Mouse (Mus musculus): ENCODE data around the gene Mpp2.

The Mpp2 gene

GRCm38 (mm10) chr11:102008954-102009637, 79.2 kb downstream of the Mpp2 start:
- H3K4me3 ChIP-seq (replicated peaks; ENCODE audit: low read length), result no peak overlapping the region
- no peaks in the 10 kb centered on the region for H3K27me3 ChIP-seq (ENCODE audit: insufficient read depth, low read length)
- H3K9me3 ChIP-seq (ENCODE audit: low read length), result no peaks in the 10 kb centered on the region
- no peaks in the 10 kb centered on the region for H3K36me3 ChIP-seq (ENCODE audit: insufficient read depth, low read length)
- peaks cover 26% of the 10 kb centered on the region for H3K4me1 ChIP-seq (replicated peaks; ENCODE audit: low read depth, low read length)
- TF ChIP-seq NANOG (IDR thresholded peaks at IDR 0.05; ENCODE audit: borderline replicate concordance, low read length), result no peak
- TF ChIP-seq POU5F1 (IDR thresholded peaks at IDR 0.05; ENCODE audit: borderline replicate concordance, low read length), result no peak
- no peak for TF ChIP-seq CTCF (conservative IDR thresholded peaks at IDR 0.05; ENCODE audit: low read length)

- Histone ChIP-seq H3K27me3 (ENCODE audit: insufficient read depth, low read length) (no peaks in the 10 kb centered on the region), H3K9me3 (ENCODE audit: low read length) (no peaks in the 10 kb centered on the region), H3K4me3 (replicated peaks; ENCODE audit: low read length) (no peak overlapping the region), H3K4me1 (replicated peaks; ENCODE audit: low read depth, low read length) (peaks cover 26% of the 10 kb centered on the region), H3K36me3 (ENCODE audit: insufficient read depth, low read length) (no peaks in the 10 kb centered on the region)
- TF ChIP-seq POU5F1 (IDR thresholded peaks at IDR 0.05; ENCODE audit: borderline replicate concordance, low read length) (no peak), NANOG (IDR thresholded peaks at IDR 0.05; ENCODE audit: borderline replicate concordance, low read length) (no peak), CTCF (conservative IDR thresholded peaks at IDR 0.05; ENCODE audit: low read length) (no peak)
These were observed 79.9 kb downstream of the Mpp2 start for GRCm38 (mm10) chr11:102008372-102008771.

Measured in E14TG2a.4 (cell line).